Mouse (Mus musculus) kidney, adult 9 months (tissue): ENCODE measurements around the gene Tmem50a.
A peak's percentile ranks its signal among the peaks of the same experiment; 100 is the strongest.

ENCODE experiments used
- DNase-seq: peaks from one replicate; pipeline ENCODE4 v3.0.0; 2022

Gene Tmem50a

DNA sequence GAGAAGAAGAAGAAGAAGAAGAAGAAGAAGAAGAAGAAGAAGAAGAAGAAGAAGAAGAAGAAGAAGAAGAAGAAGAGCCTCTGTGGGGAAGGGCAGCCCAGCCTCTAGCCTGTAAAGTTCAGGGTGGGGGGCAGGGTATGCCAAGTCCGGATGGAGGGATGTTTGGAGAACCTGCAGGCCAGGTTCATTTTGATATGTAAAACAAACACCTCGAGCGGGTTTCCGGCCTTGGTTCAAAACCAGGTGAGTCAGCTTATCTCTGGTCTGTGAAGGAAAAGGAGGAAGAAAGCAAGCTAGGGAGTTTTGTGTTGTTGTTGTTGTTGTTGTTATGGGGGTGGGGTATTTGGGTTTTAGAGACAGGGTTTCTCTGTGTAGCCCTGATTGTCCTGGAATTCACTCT is 43.3 kb downstream of the Tmem50a start:
- no peak for DNase-seq

DNA sequence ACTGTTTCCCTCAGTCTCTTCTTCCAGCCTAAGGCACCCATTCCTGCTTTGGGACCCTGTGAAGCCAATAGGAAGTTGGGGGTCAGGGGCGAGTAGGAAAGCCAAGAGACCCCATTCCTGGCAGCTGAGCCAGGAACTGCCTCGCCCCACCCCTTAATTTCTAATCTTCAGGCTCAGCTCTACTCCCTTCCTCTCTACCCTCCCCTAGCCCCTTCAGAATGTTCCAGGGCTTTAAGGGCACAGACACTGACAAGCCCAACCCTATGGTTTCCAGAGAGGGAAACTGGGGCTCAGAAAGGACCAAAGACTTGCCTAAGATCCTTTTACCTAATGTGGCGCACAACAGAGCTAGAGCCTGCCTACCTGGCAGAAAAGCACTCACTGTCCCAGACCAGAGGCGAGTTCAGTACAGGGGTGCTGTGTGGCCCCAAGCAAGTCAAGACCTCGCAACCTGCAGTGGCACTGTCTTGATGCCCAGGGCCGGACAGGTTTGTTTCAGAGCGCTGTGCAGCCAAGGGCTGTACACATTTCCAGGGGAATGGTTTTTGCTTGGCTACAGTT is 44.9 kb downstream of the Tmem50a start:
- no peak for DNase-seq

DNA sequence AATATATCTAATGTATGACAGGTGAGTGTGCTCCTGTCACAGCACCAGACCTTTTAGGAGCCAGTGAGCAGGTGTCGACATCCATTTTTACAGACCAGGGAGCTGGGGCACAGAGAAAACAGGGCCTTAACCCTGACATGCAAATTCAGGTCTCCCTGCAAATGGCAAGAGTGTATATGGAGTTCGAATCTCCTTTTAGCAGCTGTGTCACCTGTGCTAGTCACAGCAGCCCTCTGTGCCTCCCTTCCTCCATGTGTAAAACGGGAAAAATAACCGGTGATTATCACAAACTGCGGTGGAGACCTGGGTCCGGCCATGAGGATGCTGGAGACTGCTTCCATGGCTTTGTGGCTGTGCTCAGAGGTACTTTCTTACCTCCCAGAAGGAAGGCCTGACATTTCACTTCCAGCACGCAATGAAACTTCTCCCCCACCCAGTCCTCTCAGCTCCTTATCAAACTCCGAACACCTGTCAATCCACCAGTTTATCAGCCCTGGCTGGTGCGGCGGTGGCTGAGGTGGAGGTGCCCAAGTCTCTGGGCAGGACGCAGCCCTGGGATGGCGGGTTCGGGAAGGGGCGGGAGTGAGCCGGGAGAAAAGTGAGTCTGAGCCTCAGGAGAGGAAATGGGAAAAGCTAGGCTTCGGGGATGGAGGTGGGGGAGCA is 45.6 kb downstream of the Tmem50a start:
- no peak for DNase-seq

DNA sequence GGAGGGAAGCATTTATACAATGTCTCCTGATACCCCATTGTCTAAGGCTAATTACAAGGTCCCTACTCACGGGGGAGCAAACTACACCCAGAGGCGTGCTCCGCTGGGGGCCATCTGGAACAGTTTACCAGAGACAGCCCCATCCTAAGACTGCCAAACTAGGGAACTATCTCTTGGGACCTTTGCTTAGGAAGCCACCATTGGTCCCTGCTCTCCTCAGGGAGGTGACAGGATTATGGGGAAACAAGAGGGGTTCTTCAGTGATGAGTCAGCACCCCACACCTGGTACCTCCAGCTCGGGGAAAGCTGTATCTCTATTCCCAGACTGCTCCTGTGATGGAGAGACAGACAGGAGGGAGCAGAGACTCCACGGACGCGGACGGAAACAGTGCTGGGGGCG is 46.3 kb downstream of the Tmem50a start:
- DNase-seq: no peak

DNA sequence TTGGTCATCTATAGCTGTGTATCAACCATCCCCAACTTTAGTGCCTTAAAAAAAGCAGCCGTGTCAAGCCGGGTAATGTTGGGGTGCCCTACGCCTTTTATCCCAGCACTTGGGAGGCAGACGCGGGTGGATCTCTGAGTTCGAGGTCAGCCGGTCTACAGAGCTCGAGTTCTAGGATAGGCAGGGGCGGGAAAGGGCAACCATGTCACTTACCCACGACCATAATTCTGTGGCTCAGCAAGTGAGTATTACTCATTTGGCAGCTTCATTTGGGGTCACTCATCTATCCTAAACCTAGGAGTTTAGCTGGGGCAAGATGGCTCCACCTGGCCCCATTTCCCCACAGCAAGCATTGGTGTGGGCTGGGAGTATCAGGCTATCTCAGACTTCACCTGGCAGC is 46.8 kb downstream of the Tmem50a start:
- DNase-seq: no peak

DNA sequence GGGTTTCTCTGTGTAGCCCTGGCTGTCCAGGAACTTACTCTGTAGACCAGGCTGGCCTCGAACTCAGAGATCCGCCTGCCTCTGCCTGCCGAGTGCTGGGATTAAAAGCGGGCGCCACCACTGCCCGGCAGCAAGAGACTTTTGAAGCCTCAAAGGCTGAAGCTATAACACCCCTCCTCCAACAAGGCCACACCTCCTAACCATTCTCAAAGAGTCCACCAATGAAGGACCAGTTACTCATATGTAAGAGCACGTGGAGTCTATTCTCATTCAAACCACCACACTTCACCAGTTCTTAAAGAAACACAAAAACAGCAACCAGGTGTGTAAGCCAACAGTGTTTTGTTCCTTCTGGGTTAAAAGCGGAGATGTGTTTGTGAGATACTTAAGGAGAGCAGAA is 47.2 kb downstream of the Tmem50a start:
- DNase-seq: no peak

GRCm38 (mm10) chr4:134867213-134867612 is 47.6 kb downstream of the Tmem50a start:
- DNase-seq: no peak

DNA sequence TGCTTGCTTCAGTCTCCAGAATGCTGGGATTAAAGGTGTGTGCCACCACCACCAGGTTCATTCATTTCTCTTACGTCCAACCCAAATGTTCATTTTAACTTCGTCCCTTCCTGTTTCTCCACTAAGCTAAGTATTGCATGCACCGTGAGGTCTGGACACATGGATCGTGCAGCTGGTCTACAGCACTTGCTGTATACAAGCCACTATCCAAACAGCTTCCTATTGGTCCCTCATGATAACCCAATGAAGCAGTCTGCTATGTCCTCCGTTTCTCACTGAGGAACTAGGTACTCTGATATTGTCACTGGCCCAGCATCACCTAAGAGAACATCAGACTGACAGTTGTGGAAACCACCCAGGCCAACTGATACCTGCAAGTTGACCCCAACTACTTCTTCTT is 49.0 kb downstream of the Tmem50a start:
- no peak for DNase-seq

- no peak for DNase-seq
Measured at GRCm38 (mm10) chr4:134865340-134865739, 49.5 kb downstream of the Tmem50a start.

- DNase-seq: no peak
Measured at GRCm38 (mm10) chr4:134863937-134864729, 50.7 kb downstream of the Tmem50a start, which contains the start of gene Rhd. Rhd (plus strand) TSS chr4:134864536.

DNA sequence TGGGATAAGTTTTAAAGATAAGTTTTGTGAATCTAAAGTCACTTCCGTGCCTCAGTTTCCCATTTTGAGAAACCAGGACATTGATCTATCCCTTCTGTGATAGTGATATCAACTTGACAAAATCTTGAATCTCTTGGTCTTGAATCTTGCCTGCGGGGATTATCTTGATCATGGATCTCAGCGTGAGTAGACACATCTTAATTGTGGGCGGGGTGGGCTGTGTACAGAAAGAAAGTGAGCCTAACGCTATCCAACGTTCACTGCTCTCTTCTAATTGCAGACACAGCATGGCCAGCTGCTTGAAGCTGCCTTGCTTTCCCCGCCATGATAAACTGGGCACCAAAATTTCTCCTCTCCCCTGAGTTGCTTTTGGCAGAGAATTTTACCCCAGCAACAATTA is 51.8 kb downstream of the Tmem50a start:
- DNase-seq: no peak

- peak; percentile 42 for DNase-seq
Measured at GRCm38 (mm10) chr4:134861884-134862283, 52.9 kb downstream of the Tmem50a start.

DNA sequence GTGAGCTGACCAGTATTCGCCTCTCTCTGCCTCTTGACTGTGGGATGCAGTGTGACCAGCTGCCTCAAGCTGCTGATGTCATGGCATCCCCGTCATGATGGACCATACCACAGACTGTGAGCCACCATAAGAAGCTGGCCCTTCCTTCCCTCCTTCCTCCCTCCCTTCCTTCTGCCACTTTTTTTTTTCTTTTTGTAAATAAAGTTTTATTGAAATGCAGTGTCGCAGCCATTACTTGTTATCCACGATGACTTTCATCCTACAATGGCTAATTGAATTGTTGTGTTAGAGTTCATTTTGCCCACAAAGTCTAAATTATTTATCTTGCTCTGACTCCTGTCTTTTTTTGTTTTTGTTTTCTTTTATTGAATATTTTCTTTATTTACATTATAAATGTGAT is 56.3 kb downstream of the Tmem50a start:
- DNase-seq: no peak

GRCm38 (mm10) chr4:134856501-134856900 is 58.3 kb downstream of the Tmem50a start:
- no peak for DNase-seq

DNA sequence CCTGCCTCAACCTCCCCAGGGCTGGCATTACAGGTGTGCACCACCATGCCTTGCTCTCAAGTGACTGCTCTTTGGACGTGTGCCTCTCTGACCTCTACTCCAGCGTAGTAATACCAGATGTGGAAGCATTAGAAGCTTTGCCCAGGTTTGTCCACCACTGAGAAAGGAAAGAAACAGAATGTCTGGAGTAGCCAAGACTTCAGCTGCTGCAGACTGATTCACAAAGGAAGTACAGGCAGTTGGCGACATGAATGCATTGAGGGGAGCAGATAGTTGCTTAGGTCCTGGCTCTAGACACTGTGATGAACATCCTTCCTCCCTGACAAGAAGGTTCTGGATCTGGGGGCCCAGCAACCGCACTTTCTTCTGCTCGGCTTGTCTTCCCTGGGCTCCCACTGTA is 58.8 kb downstream of the Tmem50a start:
- DNase-seq: no peak

DNA sequence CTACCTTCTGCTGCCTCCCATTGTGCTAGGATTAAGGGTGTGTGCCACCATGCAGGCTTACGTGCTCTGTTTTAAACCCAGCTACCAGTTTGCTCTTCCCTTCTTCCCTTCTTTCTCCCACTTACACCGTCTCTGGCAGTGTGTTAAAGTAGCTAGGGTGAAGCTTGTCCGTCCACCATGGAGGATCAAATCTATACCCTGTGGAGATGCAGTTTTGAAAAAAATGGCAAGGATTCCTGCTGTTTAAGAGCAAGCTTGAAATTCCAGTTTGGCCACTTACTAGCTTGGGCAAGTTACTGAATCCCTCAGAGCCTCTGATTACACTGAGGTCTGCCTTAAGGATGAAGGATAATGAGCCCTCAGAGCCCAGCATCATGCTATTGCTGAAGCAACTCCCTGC is 59.5 kb downstream of the Tmem50a start:
- no peak for DNase-seq

DNA sequence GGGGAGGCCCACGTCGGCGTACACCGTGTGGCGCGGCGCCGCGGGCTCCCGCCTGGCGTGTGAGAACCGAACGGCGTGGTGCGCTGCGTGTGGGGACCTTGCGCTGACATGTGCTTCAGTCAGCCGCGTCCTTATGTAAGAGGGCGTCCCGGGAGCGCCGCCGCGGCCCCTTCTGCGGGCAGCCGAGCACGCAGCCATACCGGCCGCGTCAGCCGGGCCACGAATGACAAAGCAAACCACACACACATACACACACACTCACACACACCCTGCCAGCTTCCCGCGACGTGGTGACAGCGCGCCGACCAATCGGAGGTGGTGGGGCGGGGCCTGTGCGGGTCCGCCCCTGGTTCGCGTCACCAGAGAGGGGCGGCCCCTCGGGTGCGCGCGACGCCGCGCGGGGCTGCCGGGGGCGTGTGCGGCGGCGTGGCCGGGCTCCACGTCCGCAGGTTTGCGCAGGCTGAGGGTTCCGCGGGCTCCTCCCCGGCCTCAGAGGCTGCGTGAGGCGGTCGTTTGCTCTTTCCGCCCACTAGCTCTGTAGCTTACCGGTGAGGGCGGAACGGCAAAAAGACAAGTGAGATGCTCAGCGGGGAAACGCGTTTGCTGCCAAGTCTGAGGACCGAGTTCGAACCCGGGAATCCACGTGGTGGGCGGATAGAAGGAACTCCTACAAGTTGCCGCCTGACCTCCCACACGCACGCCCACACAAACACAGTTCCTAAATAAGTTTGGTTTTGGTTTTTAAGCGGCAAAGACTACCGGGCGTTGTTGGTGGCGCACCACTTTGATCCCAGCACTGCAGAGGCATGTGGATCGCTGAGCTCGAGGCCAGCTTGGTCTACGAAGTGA is 61.0 kb downstream of the Tmem50a start:
- DNase-seq: peak; percentile 94

GRCm38 (mm10) chr4:134853259-134853636 is 61.6 kb downstream of the Tmem50a start, which contains the start of gene Maco1:
Maco1 (minus strand) TSS chr4:134853345.
- DNase-seq: peak; percentile 100

DNA sequence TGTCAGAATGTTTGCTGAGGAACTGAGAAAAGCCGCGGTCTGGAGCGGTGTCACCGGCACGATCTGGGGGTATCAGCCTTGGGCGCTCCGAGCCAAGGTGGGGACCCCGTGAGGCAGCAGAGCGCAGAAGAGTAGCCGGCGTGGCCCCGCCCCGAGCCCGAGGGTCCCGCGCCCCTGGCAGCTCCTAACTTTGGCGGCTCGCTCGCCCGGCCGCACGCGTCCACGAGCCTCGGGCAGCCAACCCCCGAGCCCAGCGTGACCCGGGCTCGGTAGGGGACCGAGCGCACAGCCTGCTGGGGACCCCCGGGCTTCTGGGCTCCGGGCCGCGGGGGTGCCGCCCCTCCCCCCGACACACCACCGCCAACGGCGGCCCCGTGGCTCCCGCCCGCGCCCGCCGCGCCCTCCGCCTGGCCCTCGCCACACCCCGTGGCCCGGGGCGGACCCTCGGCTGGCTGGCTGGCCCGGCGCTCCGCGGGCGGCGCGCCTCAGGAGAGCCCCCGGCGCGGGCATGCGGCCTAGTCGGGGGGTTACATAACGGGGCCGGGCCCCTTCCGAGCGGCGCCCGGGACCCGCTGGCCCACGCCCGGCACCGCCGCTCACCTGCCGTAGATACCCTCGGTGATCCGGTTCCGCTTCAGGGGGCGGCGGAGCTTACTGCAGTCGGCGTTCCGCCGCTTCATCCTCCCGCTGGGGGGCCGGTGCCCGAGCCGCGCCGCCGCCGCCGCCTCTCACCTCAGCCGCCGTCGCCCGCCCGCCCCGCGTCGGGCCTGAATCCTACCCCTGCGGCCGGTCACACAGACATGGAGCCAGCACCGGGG is 62.2 kb downstream of the Tmem50a start:
- DNase-seq: no peak

- no peak for DNase-seq
Measured at GRCm38 (mm10) chr4:134851876-134852275, 62.9 kb downstream of the Tmem50a start.

DNA sequence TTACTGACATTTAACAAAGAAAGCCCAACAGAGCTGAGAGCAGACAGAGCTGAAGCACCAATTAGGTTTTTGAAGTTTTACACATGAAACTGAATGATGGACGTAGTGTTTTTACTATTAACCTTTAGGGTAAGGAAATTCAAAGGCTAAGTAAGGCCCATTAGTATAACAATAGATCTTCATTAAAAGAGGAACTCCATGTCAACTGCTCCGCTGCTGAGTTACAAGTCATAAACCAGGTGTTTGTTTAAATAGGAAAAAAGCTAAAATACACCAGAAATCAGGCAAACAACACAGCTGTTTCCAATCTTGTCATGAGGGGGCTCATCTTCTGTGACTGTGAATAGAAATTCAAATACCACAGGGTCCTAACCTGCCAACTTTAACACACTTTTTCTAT is 63.6 kb downstream of the Tmem50a start:
- DNase-seq: no peak

DNA sequence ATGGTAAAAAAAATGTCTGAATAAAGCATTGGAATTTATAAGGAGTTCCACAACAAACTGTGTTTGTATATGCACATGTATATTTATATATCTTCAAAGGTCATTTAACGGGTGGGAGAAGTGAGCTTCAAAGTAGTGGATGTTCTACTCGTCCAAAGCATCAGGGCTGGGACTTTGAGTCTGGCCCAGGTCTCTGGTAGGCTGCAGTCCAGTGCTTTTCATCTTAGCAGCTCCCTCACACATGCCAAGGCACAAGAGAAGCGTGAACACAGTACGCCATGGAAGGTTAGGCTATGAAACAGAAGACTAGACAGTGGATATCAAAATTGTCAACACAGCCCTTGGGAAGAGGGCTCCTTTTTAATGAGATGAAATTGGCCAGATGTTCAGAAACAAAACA is 64.3 kb downstream of the Tmem50a start:
- DNase-seq: no peak
